Mouse (Mus musculus) erythroblast, embryonic 14.5 days (primary cell): ENCODE measurements around the gene Smg9.

Source experiments
- GATA1 ChIP-seq: IDR thresholded peaks from 2 replicates; pipeline ENCODE4 v1.6.1; 2012; ENCODE audit warnings: low read length, inconsistent platforms, mixed read lengths
- TAL1 ChIP-seq: IDR thresholded peaks from 3 replicates; pipeline ENCODE4 v1.6.1; 2012; ENCODE audit warnings: low read length, inconsistent platforms, mixed read lengths

DNA sequence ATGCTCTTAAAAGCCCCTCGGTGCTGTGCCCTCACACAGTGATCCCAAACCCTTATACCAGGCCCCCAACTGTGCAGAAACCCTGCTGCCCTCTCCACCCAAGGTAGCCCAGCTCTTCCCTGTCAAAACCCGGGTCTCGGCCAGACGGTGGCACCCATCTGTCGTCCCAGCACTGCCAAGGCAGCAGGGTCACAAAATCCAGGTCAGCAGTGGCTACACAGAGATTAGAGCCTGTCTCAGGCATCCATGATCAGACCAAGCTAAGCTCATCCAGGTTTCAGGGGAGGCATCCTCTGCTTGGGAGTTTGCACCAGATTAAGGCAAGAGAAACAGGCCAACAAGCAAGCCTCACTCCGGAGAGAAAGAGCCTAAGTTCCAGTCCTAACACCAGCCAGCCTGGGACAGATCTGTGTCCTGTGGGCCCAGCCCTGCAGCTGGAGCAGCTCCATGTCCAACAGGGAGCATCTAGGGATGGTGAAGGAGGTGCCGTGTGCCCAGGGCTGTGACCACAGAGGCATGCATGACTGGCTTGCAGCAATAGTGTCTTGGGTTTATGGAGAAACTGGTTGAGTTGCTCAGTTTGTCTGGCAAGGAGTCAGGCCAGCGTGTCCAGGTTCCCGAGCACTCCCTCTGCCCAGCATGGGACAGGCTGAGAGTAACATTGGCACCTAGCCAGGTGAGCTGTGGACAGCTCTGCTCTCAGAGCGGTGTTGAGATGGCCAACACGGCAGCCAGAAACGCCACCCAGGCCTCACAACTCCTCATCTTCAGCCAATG, 24.7 kb downstream of the Smg9 start:
- TF ChIP-seq TAL1: no peak
- TF ChIP-seq GATA1: no peak
